In genomic region chr12:52097650-52098070, GRCm38 (mm10) we compare ENCODE assay signal across 8 mouse cellular contexts. TPM values are rescaled to one million over a fixed set of nuclear protein-coding genes. Genes with fewer than 3 reads are reported as not detected.
DNase-seq lines count a peak whose midpoint lies in the region; ATAC-seq and TF ChIP-seq lines count a peak whose summit lies in the region.

Gene Nubpl, plus strand, starts transcription at chr12:52097737.

- H3K27me3 ChIP-seq in hindbrain, embryonic 10.5 days (ENCODE audit: insufficient read depth, poor library complexity, severe bottlenecking) = no peaks in the 10 kb centered on the region
- H3K27me3 ChIP-seq in lung, postnatal 0 days (replicated peaks; ENCODE audit: insufficient read depth, low read length) = no peaks in the 10 kb centered on the region

- TF ChIP-seq CTCF in lung, postnatal 0 days (IDR thresholded peaks at IDR 0.05) = no peak

- peak; percentile 96 for DNase-seq in MN1 (ENCODE audit: low spot score)
- DNase-seq in cerebellum, adult 9-10 months = peak; percentile 96
- DNase-seq in hindbrain, embryonic 10.5 days (ENCODE audit: low spot score) = peak; percentile 94
- DNase-seq in layer of hippocampus, adult 9-11 months = peak; percentile 91
- DNase-seq in lung, postnatal 0 days (ENCODE audit: low spot score) = peak; percentile 94
- peak; percentile 97 for DNase-seq in ovary, postnatal 14 days (ENCODE audit: low spot score)
- DNase-seq in thymus, postnatal 14 days = peak; percentile 95

- peak within 1 kb of the TSS; percentile 92 for H3K4me3 ChIP-seq in hindbrain, embryonic 10.5 days
- peak within 1 kb of the TSS; percentile 75 for H3K4me3 ChIP-seq in lung, postnatal 0 days (ENCODE audit: low read depth, low read length)

- H3K36me3 ChIP-seq in hindbrain, embryonic 10.5 days = no peaks in the 10 kb centered on the region
- H3K36me3 ChIP-seq in lung, postnatal 0 days (ENCODE audit: insufficient read depth, low read length) = no peaks in the 10 kb centered on the region

- peak within 1 kb of the TSS; percentile 45 for H3K4me2 ChIP-seq in lung, postnatal 0 days (replicated peaks; ENCODE audit: low read depth, low read length)

- H3K9me3 ChIP-seq in hindbrain, embryonic 10.5 days = no peaks in the 10 kb centered on the region
- H3K9me3 ChIP-seq in lung, postnatal 0 days (ENCODE audit: low read length) = no peaks in the 10 kb centered on the region

- H3K9ac ChIP-seq in lung, postnatal 0 days (replicated peaks; ENCODE audit: low read depth) = peak within 1 kb of the TSS; percentile 74

- no peak for TF ChIP-seq EP300 in lung, postnatal 0 days (IDR thresholded peaks at IDR 0.05)

- ATAC-seq in frontal cortex, adult (ENCODE audit: low TSS enrichment) = peak; percentile 99
- ATAC-seq in lung, postnatal 0 days = peak; percentile 98

- H3K4me1 ChIP-seq in hindbrain, embryonic 10.5 days (replicated peaks) = peaks cover 5% of the 10 kb centered on the region; the same call in 1 of the 2 replicates
- H3K4me1 ChIP-seq in lung, postnatal 0 days (ENCODE audit: insufficient read depth, low read depth, low read length) = no peaks in the 10 kb centered on the region

- WGBS in hindbrain, embryonic 10.5 days = under 1% methylated on average over 32 of the region's 32 CpGs
- WGBS in lung, postnatal 0 days = under 1% methylated on average over 32 of the region's 32 CpGs

- peak within 1 kb of the TSS; percentile 95 for H3K27ac ChIP-seq in hindbrain, embryonic 10.5 days
- H3K27ac ChIP-seq in lung, postnatal 0 days (ENCODE audit: low read length) = no peak within 1 kb of the TSS

RNA-seq across cellular contexts. Expression of gene Nubpl, which starts in this region (rescaled TPM):
- polyA plus RNA-seq in hindbrain, embryonic 10.5 days (2016; fragmentation: Nextera tagmentation; extraction: Ambion mirVana) = 10.1 and 15.5 TPM in 2 replicates
- polyA plus RNA-seq in lung, postnatal 0 days (2015; fragmentation: Nextera tagmentation; extraction: Ambion mirVana) = 6.8 and 8.6 TPM in 2 replicates
